Mouse (Mus musculus): ENCODE results near the gene Mapk13. TPM values are rescaled to one million over a fixed set of nuclear protein-coding genes. Genes with fewer than 3 reads are reported as not detected.
"Not testable (repeated sequence)": the region's sequence is repeated elsewhere in the genome, so short reads cannot be mapped to it uniquely, and the experiment has no call there.

Gene Mapk13
- total RNA-seq, 2 experiments from 2014 or later: 0.24 to 0.39 TPM

GRCm38 (mm10) chr17:28808714-28809113 is 39.6 kb downstream of the Mapk13 start:
- intact Hi-C loops (cut with DNase I; ENCODE audit: low total_unique reads): no loop called here

DNA sequence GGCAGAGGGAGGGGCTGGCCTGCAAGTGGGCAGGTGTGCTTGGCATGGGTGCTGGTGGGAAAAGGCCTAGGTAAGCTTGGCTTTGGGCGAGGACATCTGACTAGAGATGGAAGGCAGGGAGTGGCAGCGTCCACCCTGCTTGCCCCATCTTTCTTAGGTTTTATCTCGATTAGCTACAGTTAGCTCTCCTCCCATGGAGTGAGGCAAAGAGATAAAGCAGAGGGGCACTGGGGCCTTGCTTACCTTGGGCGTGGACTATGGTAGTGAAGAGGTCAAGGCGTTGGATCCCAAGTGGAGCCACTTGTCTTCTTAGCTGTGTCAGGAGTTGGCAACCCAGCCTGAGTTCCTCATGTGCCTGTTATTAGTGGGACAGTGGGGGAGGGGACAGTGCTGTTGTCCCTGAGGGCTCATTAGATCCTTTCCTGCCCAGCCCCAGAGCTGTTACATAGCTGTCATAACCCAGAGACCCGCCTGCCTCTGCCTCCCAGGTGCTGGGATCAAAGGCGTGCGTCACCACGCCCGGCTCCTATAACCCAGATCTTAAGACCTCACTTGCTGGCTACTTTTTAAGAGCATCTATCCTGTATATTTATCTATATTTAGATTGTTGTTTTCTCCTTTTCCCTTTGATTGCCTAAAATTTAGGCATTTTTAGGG is 40.2 kb downstream of the Mapk13 start:
- intact Hi-C loops (cut with DNase I; ENCODE audit: low total_unique reads): no loop called here

More at GRCm38 (mm10) chr17:28808714-28809113, 39.6 kb downstream of the Mapk13 start:
- no peak for DNase-seq

GRCm38 (mm10) chr17:28812345-28812744 is 43.2 kb downstream of the Mapk13 start:
- intact Hi-C loops (cut with DNase I; ENCODE audit: low total_unique reads): no loop called here
- DNase-seq: no peak

More for the DNA sequence above, 40.2 kb downstream of the Mapk13 start:
- no peak for DNase-seq

GRCm38 (mm10) chr17:28814529-28815097 is 45.5 kb downstream of the Mapk13 start:
- no peak for DNase-seq
- intact Hi-C loops (cut with DNase I; ENCODE audit: low total_unique reads): no loop called here

- intact Hi-C loops (cut with DNase I; ENCODE audit: low total_unique reads): no loop called here
- no peak for DNase-seq
These were observed 46.4 kb downstream of the Mapk13 start for GRCm38 (mm10) chr17:28815384-28816004.

- intact Hi-C loops (cut with DNase I; ENCODE audit: low total_unique reads); DNase-seq: not testable (repeated sequence)
These were observed 47.2 kb downstream of the Mapk13 start for GRCm38 (mm10) chr17:28816326-28816725.

- no peak for DNase-seq
- intact Hi-C loops (cut with DNase I; ENCODE audit: low total_unique reads): no loop called here
These were observed 48.0 kb downstream of the Mapk13 start for GRCm38 (mm10) chr17:28816875-28817811.

DNA sequence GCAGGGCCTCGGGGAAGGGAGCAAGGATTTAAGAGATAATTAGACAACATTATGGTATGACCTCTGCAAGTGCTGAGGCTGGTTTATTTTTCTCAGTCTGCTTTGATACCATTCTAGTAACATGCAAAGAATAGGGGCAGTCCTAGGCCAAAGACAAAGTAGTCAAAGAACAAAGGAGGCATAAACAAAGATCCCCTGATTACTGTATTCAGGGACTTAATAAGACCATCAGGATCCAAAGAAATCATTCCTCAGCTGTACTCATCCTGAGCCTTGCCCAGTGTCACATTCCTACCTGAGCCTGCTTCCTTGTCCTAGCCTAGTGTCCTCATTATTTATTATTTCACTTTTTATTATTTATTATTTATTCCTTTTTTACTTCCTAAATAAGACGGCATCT is 51.1 kb downstream of the Mapk13 start:
- DNase-seq: no peak
- intact Hi-C loops (cut with DNase I; ENCODE audit: low total_unique reads): no loop called here

DNA sequence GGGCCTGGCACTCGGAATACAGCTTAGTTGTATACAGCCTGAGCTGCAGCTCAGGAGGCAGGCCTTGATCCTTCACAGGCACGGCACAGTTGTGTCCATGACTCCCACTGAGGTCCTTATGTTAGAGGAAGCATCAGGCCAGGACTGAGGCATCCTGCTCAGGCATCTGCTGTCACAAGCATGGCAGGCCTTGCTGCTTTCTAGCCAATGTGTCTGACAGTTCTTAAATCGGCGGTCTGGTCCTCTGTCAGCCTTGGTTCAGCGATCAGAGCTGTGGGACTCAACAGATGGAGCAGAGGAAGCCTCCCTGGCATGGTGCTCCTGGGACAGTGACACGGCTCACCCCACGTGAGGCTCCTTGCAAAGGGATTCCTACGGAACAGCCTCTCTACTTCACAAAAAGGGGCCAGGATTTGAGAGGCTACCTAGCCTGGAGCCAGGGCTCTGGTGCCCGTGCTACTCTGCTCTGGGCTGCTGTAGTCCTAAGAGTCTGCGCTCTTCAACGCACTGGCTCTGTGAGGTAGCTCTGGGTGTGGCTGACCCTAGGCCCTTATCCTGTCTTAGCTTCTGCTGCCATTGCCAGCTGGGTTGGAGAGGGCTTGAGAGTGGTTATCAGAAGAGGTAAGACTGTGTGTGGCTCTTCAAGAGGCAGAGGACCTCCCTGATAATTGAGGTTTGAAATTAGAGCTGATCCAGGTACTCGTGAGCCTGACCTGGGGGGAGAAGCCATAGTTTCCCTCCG is 54.1 kb downstream of the Mapk13 start:
- DNase-seq: no peak
- intact Hi-C loops (cut with DNase I; ENCODE audit: low total_unique reads): no loop called here

DNA sequence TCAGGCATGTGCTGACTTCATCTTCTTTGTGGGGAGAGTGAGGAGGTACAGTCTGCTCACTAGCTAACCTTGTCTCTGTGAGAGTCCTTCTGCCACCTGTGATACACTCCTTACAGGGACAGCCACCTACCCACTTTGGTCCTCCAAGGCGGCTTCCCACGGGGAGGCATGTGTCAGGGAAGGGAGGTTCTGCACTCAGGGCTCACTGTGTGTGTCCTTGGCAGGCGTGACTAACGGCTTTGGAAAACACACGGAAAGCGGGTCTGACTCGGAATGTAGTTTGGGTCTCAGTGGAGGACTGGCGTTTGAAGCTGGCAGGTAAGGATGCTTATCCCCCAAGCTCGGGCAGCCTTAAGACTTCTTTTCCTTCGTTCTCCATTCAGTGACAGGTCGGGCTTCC is 54.7 kb downstream of the Mapk13 start:
- DNase-seq: no peak
- intact Hi-C loops (cut with DNase I; ENCODE audit: low total_unique reads): no loop called here

GRCm38 (mm10) chr17:28824896-28825295 is 55.8 kb downstream of the Mapk13 start:
- no peak for DNase-seq
- intact Hi-C loops (cut with DNase I; ENCODE audit: low total_unique reads): no loop called here

GRCm38 (mm10) chr17:28825359-28826041 is 56.4 kb downstream of the Mapk13 start:
- intact Hi-C loops (cut with DNase I; ENCODE audit: low total_unique reads): no loop called here
- DNase-seq: no peak

GRCm38 (mm10) chr17:28827665-28828231 is 58.7 kb downstream of the Mapk13 start:
- intact Hi-C loops (cut with DNase I; ENCODE audit: low total_unique reads): no loop called here
- DNase-seq: no peak

- no peak for DNase-seq
- intact Hi-C loops (cut with DNase I; ENCODE audit: low total_unique reads): no loop called here
These were observed 60.0 kb downstream of the Mapk13 start for GRCm38 (mm10) chr17:28829120-28829519.

Other genes starting within 250 kb of the Mapk13 start
- gene Armc12, start 238.5 kb upstream of the Mapk13 start, total RNA-seq (2021): not detected
- not detected for gene Clpsl2, start 219.9 kb upstream of the Mapk13 start, total RNA-seq (2021)
- not detected for gene Clps, start 208.5 kb upstream of the Mapk13 start, total RNA-seq (2021)
- gene Lhfpl5, start 193.7 kb upstream of the Mapk13 start, total RNA-seq (2021): not detected
- gene Srpk1, start 146.6 kb upstream of the Mapk13 start, total RNA-seq (2021): 10 to 100 TPM; 24.4 to 27.8 TPM
- gene Slc26a8, start 79.1 kb upstream of the Mapk13 start, total RNA-seq (2021): under 1 TPM; 0.33 to 0.64 TPM
- gene Mapk14, start 78.0 kb upstream of the Mapk13 start, total RNA-seq (2021): 10 to 100 TPM; 60.8 to 63.8 TPM
- gene AC170998.1, start 43.2 kb upstream of the Mapk13 start, total RNA-seq (2021): under 1 TPM in 1 of 2 experiments, not detected in 1; 0.53 TPM
- gene Brpf3, start 31.8 kb downstream of the Mapk13 start, total RNA-seq (2021): 10 to 100 TPM; 14.5 to 15.0 TPM
- under 1 TPM in 1 of 2 experiments, not detected in 1; 0.04 TPM for gene Pnpla1, start 89.1 kb downstream of the Mapk13 start, total RNA-seq (2021)
- gene 4930539E08Rik, start 146.0 kb downstream of the Mapk13 start, total RNA-seq (2021): under 1 TPM in 1 of 2 experiments, not detected in 1; 0.04 TPM
- gene Pxt1, start 174.5 kb downstream of the Mapk13 start, total RNA-seq (2021): not detected
- 10 to 100 TPM; 36.8 to 39.4 TPM for gene Kctd20, start 182.7 kb downstream of the Mapk13 start, total RNA-seq (2021)
- 10 to 100 TPM; 25.3 to 29.0 TPM for gene Stk38, start 238.7 kb downstream of the Mapk13 start, total RNA-seq (2021)